Mouse (Mus musculus) hindbrain, embryonic 10.5 days (tissue): ENCODE measurements around the gene Gtf3c2. TPM values are rescaled to one million over a fixed set of nuclear protein-coding genes. Genes with fewer than 3 reads are reported as not detected.

Experiments used
- DNase-seq: peaks from one replicate; pipeline ENCODE4 v3.0.0-alpha.2; 2017; ENCODE audit warnings: low spot score
- H3K27ac ChIP-seq: fragments of 300-500 bp; sonication (generic); 2 replicates; pipeline ENCODE4 v1.5.1; 2016; ENCODE audit warnings: mild to moderate bottlenecking, moderate library complexity
- H3K27me3 ChIP-seq: fragments of 300-500 bp; sonication (generic); 2 replicates; pipeline ENCODE4 v1.6.1; 2016; ENCODE audit warnings: mild to moderate bottlenecking; ENCODE audit not compliant: poor library complexity, insufficient read depth, severe bottlenecking
- H3K36me3 ChIP-seq: fragments of 300-500 bp; sonication (generic); 2 replicates; pipeline ENCODE4 v1.6.1; 2016; ENCODE audit warnings: mild to moderate bottlenecking, moderate library complexity
- H3K4me1 ChIP-seq: fragments of 300-500 bp; sonication (generic); replicated peaks from 2 replicates; pipeline ENCODE4 v1.6.1; 2016; ENCODE audit warnings: mild to moderate bottlenecking
- H3K4me3 ChIP-seq: fragments of 300-500 bp; sonication (generic); 2 replicates; pipeline ENCODE4 v1.5.1; 2016; ENCODE audit warnings: mild to moderate bottlenecking, moderate library complexity
- H3K9me3 ChIP-seq: fragments of 300-500 bp; sonication (generic); 2 replicates; pipeline ENCODE4 v1.6.1; 2016; ENCODE audit warnings: mild to moderate bottlenecking, moderate library complexity
- WGBS: fragments of 180-500 bp; shearing (Covaris S2); methylation state at CpG from one replicate; pipeline ENCODE4 v1.1.7; 2016; 5-methylcytosine and 5-hydroxymethylcytosine counted together
- polyA plus RNA-seq: library from polyadenylated mRNA; unstranded; fragments of >200 nt; fragmentation: Nextera tagmentation; extraction: Ambion mirVana; gene quantifications from 2 replicates; pipeline ENCODE4 v1.2.1, GENCODE M21; 2016

Gene Gtf3c2
- polyA plus RNA-seq, 1 experiment from 2014 or later: 105 TPM

- H3K27ac ChIP-seq: no peak overlapping the region
- H3K36me3 ChIP-seq: peaks cover 100% of the 10 kb centered on the region
- no peak for DNase-seq
- no peak overlapping the region for H3K4me3 ChIP-seq
- H3K4me1 ChIP-seq: no peaks in the 10 kb centered on the region
- no peaks in the 10 kb centered on the region for H3K27me3 ChIP-seq
- H3K9me3 ChIP-seq: no peaks in the 10 kb centered on the region
These were observed 17.5 kb downstream of the Gtf3c2 start for GRCm38 (mm10) chr5:31162462-31162861.

- WGBS: under 1% methylated on average over 19 of the region's 19 CpGs
- Histone ChIP-seq H3K27me3 (no peaks in the 10 kb centered on the region), H3K4me1 (peaks cover 13% of the 10 kb centered on the region), H3K27ac (peak within 1 kb of the TSS; percentile 87), H3K9me3 (no peaks in the 10 kb centered on the region), H3K36me3 (peaks cover 64% of the 10 kb centered on the region), H3K4me3 (peak within 1 kb of the TSS; percentile 69)
- DNase-seq: peak; percentile 85
These were observed 25.8 kb downstream of the Gtf3c2 start, which contains the start of gene Mpv17 for GRCm38 (mm10) chr5:31154152-31154553. Gene Mpv17, minus strand, starts transcription at chr5:31154251.

GRCm38 (mm10) chr5:31153516-31154151 lies 26.3 kb downstream of the Gtf3c2 start:
- 42% methylated on average over 6 of the region's 6 CpGs for WGBS
- H3K4me1 ChIP-seq: peaks cover 13% of the 10 kb centered on the region
- no peak for DNase-seq
- H3K27me3 ChIP-seq: no peaks in the 10 kb centered on the region
- H3K9me3 ChIP-seq: no peaks in the 10 kb centered on the region
- H3K27ac ChIP-seq: peak overlapping the region; percentile 87
- peak overlapping the region; percentile 69 for H3K4me3 ChIP-seq
- H3K36me3 ChIP-seq: peaks cover 62% of the 10 kb centered on the region

GRCm38 (mm10) chr5:31151746-31152145 lies 28.2 kb downstream of the Gtf3c2 start:
- Histone ChIP-seq H3K4me1 (peaks cover 13% of the 10 kb centered on the region), H3K27me3 (no peaks in the 10 kb centered on the region), H3K9me3 (no peaks in the 10 kb centered on the region), H3K4me3 (no peak overlapping the region), H3K27ac (no peak overlapping the region), H3K36me3 (peaks cover 59% of the 10 kb centered on the region)
- DNase-seq: no peak
- 89% methylated on average over 3 of the region's 3 CpGs for WGBS

- Histone ChIP-seq H3K4me3 (no peak overlapping the region), H3K9me3 (no peaks in the 10 kb centered on the region), H3K36me3 (peaks cover 59% of the 10 kb centered on the region), H3K27ac (no peak overlapping the region), H3K4me1 (peaks cover 12% of the 10 kb centered on the region), H3K27me3 (no peaks in the 10 kb centered on the region)
- no peak for DNase-seq
- WGBS: 95% methylated on average over 4 of the region's 4 CpGs
These were observed 30.2 kb downstream of the Gtf3c2 start for GRCm38 (mm10) chr5:31149781-31150180.

- peaks cover 30% of the 10 kb centered on the region for H3K4me1 ChIP-seq
- 14% methylated on average over 9 of the region's 9 CpGs for WGBS
- no peak overlapping the region for H3K27ac ChIP-seq
- H3K4me3 ChIP-seq: peak overlapping the region; percentile 47
- H3K9me3 ChIP-seq: no peaks in the 10 kb centered on the region
- peak; percentile 25 for DNase-seq
- H3K36me3 ChIP-seq: peaks cover 21% of the 10 kb centered on the region
- H3K27me3 ChIP-seq: peaks cover 63% of the 10 kb centered on the region
These were observed 40.9 kb downstream of the Gtf3c2 start for GRCm38 (mm10) chr5:31138968-31139425.

GRCm38 (mm10) chr5:31138241-31138967 lies 41.5 kb downstream of the Gtf3c2 start, which contains the start of gene Ucn:
Gene Ucn, minus strand, starts transcription at chr5:31138829.
- Histone ChIP-seq H3K36me3 (peaks cover 15% of the 10 kb centered on the region), H3K9me3 (no peaks in the 10 kb centered on the region), H3K4me1 (peaks cover 30% of the 10 kb centered on the region), H3K27me3 (peaks cover 68% of the 10 kb centered on the region), H3K4me3 (peak within 1 kb of the TSS; percentile 47), H3K27ac (no peak within 1 kb of the TSS)
- 2% methylated on average over 52 of the region's 52 CpGs for WGBS
- peak; percentile 14 for DNase-seq

GRCm38 (mm10) chr5:31137658-31138057 lies 42.3 kb downstream of the Gtf3c2 start:
- H3K27ac ChIP-seq: no peak overlapping the region
- whole genome bisulfite sequencing: under 1% methylated on average over 13 of the region's 13 CpGs
- H3K27me3 ChIP-seq: peaks cover 70% of the 10 kb centered on the region
- peaks cover 11% of the 10 kb centered on the region for H3K36me3 ChIP-seq
- peak overlapping the region; percentile 47 for H3K4me3 ChIP-seq
- no peaks in the 10 kb centered on the region for H3K9me3 ChIP-seq
- peak; percentile 35 for DNase-seq
- H3K4me1 ChIP-seq: peaks cover 30% of the 10 kb centered on the region

- H3K36me3 ChIP-seq: peaks cover 8% of the 10 kb centered on the region
- peak; percentile 31 for DNase-seq
- H3K4me3 ChIP-seq: peak overlapping the region; percentile 47
- H3K27me3 ChIP-seq: peaks cover 74% of the 10 kb centered on the region
- no peaks in the 10 kb centered on the region for H3K9me3 ChIP-seq
- H3K4me1 ChIP-seq: peaks cover 30% of the 10 kb centered on the region
- WGBS: under 1% methylated on average over 33 of the region's 33 CpGs
- H3K27ac ChIP-seq: no peak overlapping the region
These were observed 43.1 kb downstream of the Gtf3c2 start for GRCm38 (mm10) chr5:31136730-31137424.

GRCm38 (mm10) chr5:31126050-31126449 lies 53.9 kb downstream of the Gtf3c2 start:
- DNase-seq: no peak
- 40% methylated on average over 5 of the region's 5 CpGs for WGBS
- Histone ChIP-seq H3K9me3 (no peaks in the 10 kb centered on the region), H3K36me3 (no peaks in the 10 kb centered on the region), H3K4me3 (no peak overlapping the region), H3K27ac (no peak overlapping the region), H3K27me3 (no peaks in the 10 kb centered on the region), H3K4me1 (no peaks in the 10 kb centered on the region)

- Histone ChIP-seq H3K27ac (no peak overlapping the region), H3K9me3 (no peaks in the 10 kb centered on the region), H3K4me1 (no peaks in the 10 kb centered on the region), H3K4me3 (no peak overlapping the region), H3K36me3 (no peaks in the 10 kb centered on the region), H3K27me3 (no peaks in the 10 kb centered on the region)
- no peak for DNase-seq
- 40% methylated on average over 2 of the region's 2 CpGs for WGBS
These were observed 56.5 kb downstream of the Gtf3c2 start for GRCm38 (mm10) chr5:31123481-31123880.

- Histone ChIP-seq H3K9me3 (no peaks in the 10 kb centered on the region), H3K4me1 (no peaks in the 10 kb centered on the region), H3K36me3 (no peaks in the 10 kb centered on the region), H3K27ac (no peak overlapping the region), H3K4me3 (no peak overlapping the region), H3K27me3 (peaks cover 9% of the 10 kb centered on the region; the same call in 1 of the 2 replicates)
- DNase-seq: no peak
- WGBS: 84% methylated on average over 8 of the region's 8 CpGs
These were observed 58.8 kb downstream of the Gtf3c2 start for GRCm38 (mm10) chr5:31121111-31121510.

GRCm38 (mm10) chr5:31116912-31117311 lies 63.0 kb downstream of the Gtf3c2 start:
- Histone ChIP-seq H3K4me1 (no peaks in the 10 kb centered on the region), H3K27ac (no peak overlapping the region), H3K4me3 (no peak overlapping the region), H3K36me3 (no peaks in the 10 kb centered on the region), H3K9me3 (no peaks in the 10 kb centered on the region), H3K27me3 (peaks cover 9% of the 10 kb centered on the region; the same call in 1 of the 2 replicates)
- DNase-seq: no peak
- 28% methylated on average over 10 of the region's 10 CpGs for WGBS
